Mouse (Mus musculus) brown adipose tissue, adult 24 weeks (tissue): ENCODE measurements at regions not wholly inside any gene's neighbourhood (a gene's known extent, or its start where the extent isn't known, plus 50 kb on each side); places are given as distances from the start of the nearest gene placed in this dataset.
"Not testable (repeated sequence)": the region's sequence is repeated elsewhere in the genome, so short reads cannot be mapped to it uniquely, and the experiment has no call there.

Source experiments
- H3K27ac ChIP-seq: fragments of 200-500 bp; replicated peaks from 2 replicates; pipeline ENCODE4 v1.5.1; 2012; ENCODE audit warnings: low read depth, mild to moderate bottlenecking, low read length
- H3K4me1 ChIP-seq: fragments of 200-500 bp; 2 replicates; pipeline ENCODE4 v1.6.1; 2012; ENCODE audit warnings: low read length, mixed read lengths; ENCODE audit not compliant: control insufficient read depth, insufficient read depth, insufficient read length
- H3K4me3 ChIP-seq: fragments of 200-500 bp; 2 replicates; pipeline ENCODE4 v1.5.1; 2012; ENCODE audit warnings: low read depth, mild to moderate bottlenecking, low read length, moderate library complexity; ENCODE audit not compliant: insufficient read depth

- H3K4me1 ChIP-seq = peaks cover 6% of the 10 kb centered on the region
- no peak overlapping the region for H3K27ac ChIP-seq
- no peak overlapping the region for H3K4me3 ChIP-seq
These were observed 99.3 kb upstream of the Abca1 start for GRCm38 (mm10) chr4:53258975-53259374.

- H3K4me3 ChIP-seq = no peak overlapping the region
- no peak overlapping the region for H3K27ac ChIP-seq
- H3K4me1 ChIP-seq = no peaks in the 10 kb centered on the region
These were observed 97.3 kb upstream of the Abca1 start for GRCm38 (mm10) chr4:53256996-53257395.

GRCm38 (mm10) chr4:53254483-53254882 lies 94.8 kb upstream of the Abca1 start:
- Histone ChIP-seq H3K4me3 (no peak overlapping the region), H3K27ac (no peak overlapping the region), H3K4me1 (no peaks in the 10 kb centered on the region)

GRCm38 (mm10) chr4:53253680-53254079 lies 94.0 kb upstream of the Abca1 start:
- Histone ChIP-seq H3K4me1 (no peaks in the 10 kb centered on the region), H3K27ac (no peak overlapping the region), H3K4me3 (no peak overlapping the region)

GRCm38 (mm10) chr4:53250325-53250724 lies 90.6 kb upstream of the Abca1 start:
- Histone ChIP-seq H3K4me3 (no peak overlapping the region), H3K4me1 (no peaks in the 10 kb centered on the region), H3K27ac (no peak overlapping the region)

GRCm38 (mm10) chr4:53246083-53246747 lies 86.5 kb upstream of the Abca1 start:
- Histone ChIP-seq H3K4me1 (no peaks in the 10 kb centered on the region), H3K27ac (no peak overlapping the region), H3K4me3 (no peak overlapping the region)

GRCm38 (mm10) chr4:53245553-53245952 lies 85.9 kb upstream of the Abca1 start:
- Histone ChIP-seq H3K27ac (no peak overlapping the region), H3K4me3 (no peak overlapping the region), H3K4me1 (no peaks in the 10 kb centered on the region)

- not testable (repeated sequence) for H3K27ac ChIP-seq, H3K4me1 ChIP-seq, H3K4me3 ChIP-seq
These were observed 83.8 kb upstream of the Abca1 start for GRCm38 (mm10) chr4:53243473-53243872.

- Histone ChIP-seq H3K27ac (no peak overlapping the region), H3K4me1 (no peaks in the 10 kb centered on the region), H3K4me3 (no peak overlapping the region)
These were observed 80.2 kb upstream of the Abca1 start for GRCm38 (mm10) chr4:53239856-53240255.

- Histone ChIP-seq H3K4me1 (no peaks in the 10 kb centered on the region), H3K27ac (peak overlapping the region; percentile 61; the same call in 1 of the 2 replicates), H3K4me3 (no peak overlapping the region)
These were observed 78.9 kb upstream of the Abca1 start for GRCm38 (mm10) chr4:53238314-53239259.

- Histone ChIP-seq H3K4me1 (no peaks in the 10 kb centered on the region), H3K4me3 (no peak overlapping the region), H3K27ac (no peak overlapping the region)
These were observed 76.2 kb upstream of the Abca1 start for GRCm38 (mm10) chr4:53235870-53236269.

- Histone ChIP-seq H3K4me3 (no peak overlapping the region), H3K4me1 (peaks cover 7% of the 10 kb centered on the region), H3K27ac (no peak overlapping the region)
These were observed 72.7 kb upstream of the Abca1 start for GRCm38 (mm10) chr4:53232436-53232835.

- no peak overlapping the region for H3K27ac ChIP-seq
- H3K4me3 ChIP-seq = no peak overlapping the region
- H3K4me1 ChIP-seq = peaks cover 7% of the 10 kb centered on the region
These were observed 72.2 kb upstream of the Abca1 start for GRCm38 (mm10) chr4:53231867-53232266.

GRCm38 (mm10) chr4:53231046-53231445 lies 71.4 kb upstream of the Abca1 start:
- Histone ChIP-seq H3K4me1 (peaks cover 7% of the 10 kb centered on the region), H3K4me3 (no peak overlapping the region)

GRCm38 (mm10) chr4:53228444-53228843 lies 68.7 kb upstream of the Abca1 start:
- H3K4me3 ChIP-seq = no peak overlapping the region
- 0 out of 2 replicates have a peak overlapping the region, but pooled peaks have one; percentile 17 for H3K27ac ChIP-seq
- H3K4me1 ChIP-seq = peaks cover 7% of the 10 kb centered on the region

More at GRCm38 (mm10) chr4:53231046-53231445, 71.4 kb upstream of the Abca1 start:
- H3K27ac ChIP-seq = no peak overlapping the region
